Mouse (Mus musculus) cerebellum, adult (tissue): ENCODE measurements around the gene Tmem82.

Experiments
- ATAC-seq: cut with Nextera tagmentation; 2 replicates; pipeline ENCODE4 v1.9.2; 2017; ENCODE audit warnings: mild to moderate bottlenecking, moderate library complexity, mixed read lengths; ENCODE audit not compliant: insufficient number of reproducible peaks, low FRiP score, low TSS enrichment

Tmem82 gene

GRCm38 (mm10) chr4:141618565-141619243, at the start of gene Tmem82:
Gene Tmem82, minus strand, starts transcription at chr4:141618633.
- no peak for ATAC-seq

- 0 out of 2 replicates have a peak, but pooled peaks have one; percentile 9 for ATAC-seq
Observed at GRCm38 (mm10) chr4:141664799-141665198, 46.4 kb upstream of the Tmem82 start, which contains the start of gene Plekhm2. Gene Plekhm2, minus strand, starts transcription at chr4:141664899.

GRCm38 (mm10) chr4:141664011-141664745, 45.7 kb upstream of the Tmem82 start:
- ATAC-seq = peak; percentile 92

GRCm38 (mm10) chr4:141663122-141663931, 44.9 kb upstream of the Tmem82 start:
- ATAC-seq = no peak

GRCm38 (mm10) chr4:141660884-141661283, 42.5 kb upstream of the Tmem82 start:
- ATAC-seq = no peak

- no peak for ATAC-seq
Observed at GRCm38 (mm10) chr4:141659739-141660138, 41.3 kb upstream of the Tmem82 start.

- ATAC-seq = no peak
Observed at GRCm38 (mm10) chr4:141658846-141659484, 40.5 kb upstream of the Tmem82 start.

GRCm38 (mm10) chr4:141656932-141657331, 38.5 kb upstream of the Tmem82 start:
- no peak for ATAC-seq

GRCm38 (mm10) chr4:141655908-141656608, 37.6 kb upstream of the Tmem82 start:
- ATAC-seq = peak; percentile 18; the same call in 1 of the 2 replicates

GRCm38 (mm10) chr4:141654509-141654908, 36.1 kb upstream of the Tmem82 start:
- ATAC-seq = no peak

GRCm38 (mm10) chr4:141653813-141654212, 35.4 kb upstream of the Tmem82 start:
- ATAC-seq = no peak

- ATAC-seq = no peak
Observed at GRCm38 (mm10) chr4:141653044-141653443, 34.6 kb upstream of the Tmem82 start.

GRCm38 (mm10) chr4:141651944-141652343, 33.5 kb upstream of the Tmem82 start:
- ATAC-seq = no peak

GRCm38 (mm10) chr4:141651286-141651685, 32.9 kb upstream of the Tmem82 start:
- no peak for ATAC-seq

- ATAC-seq = no peak
Observed at GRCm38 (mm10) chr4:141649244-141649643, 30.8 kb upstream of the Tmem82 start.

- ATAC-seq = no peak
Observed at GRCm38 (mm10) chr4:141648262-141648661, 29.8 kb upstream of the Tmem82 start.

GRCm38 (mm10) chr4:141647187-141647586, 28.8 kb upstream of the Tmem82 start:
- ATAC-seq = no peak

- ATAC-seq = no peak
Observed at GRCm38 (mm10) chr4:141645988-141646387, 27.6 kb upstream of the Tmem82 start.

- ATAC-seq = peak; percentile 56; the same call in 1 of the 2 replicates
Observed at GRCm38 (mm10) chr4:141643118-141643855, 24.9 kb upstream of the Tmem82 start.
